Mouse (Mus musculus) adrenal gland, postnatal 36 days (tissue): Measurements from ENCODE around the gene Zbtb43. TPM values are rescaled to one million over a fixed set of nuclear protein-coding genes. Genes with fewer than 3 reads are reported as not detected.

Experiments
- DNase-seq, 2 experiments: peaks; one replicate each; pipeline ENCODE4 v3.0.0; 2021; ENCODE audit warnings: mixed read lengths in 1 of 2
- long read RNA-seq, 2 experiments: library from polyadenylated mRNA; stranded (forward); transcript quantifications; one replicate each; pipeline ENCODE4 v2.0.0; 2021; ENCODE audit warnings: borderline sequencing depth in 2 of 2
- total RNA-seq, 2 experiments: library from RNA; stranded (reverse); gene quantifications; 2 replicates each; pipeline ENCODE4 v1.2.3; 2021

Gene Zbtb43
- 10 to 100 TPM; 20.9 to 24.6 TPM for total RNA-seq
- long read RNA-seq, experiment 1, full-length matches to known transcripts: 13 of 20 reads
- long read RNA-seq, experiment 1, partial matches to known transcripts: 0 of 20 reads
- long read RNA-seq, experiment 1, other reads (novel, unspliced or antisense): 7 of 20 reads
- long read RNA-seq, experiment 2, full-length matches to known transcripts: 2 of 2 reads
- long read RNA-seq, experiment 2, partial matches to known transcripts: 0 of 2 reads
- long read RNA-seq, experiment 2, other reads (novel, unspliced or antisense): 0 of 2 reads

DNA sequence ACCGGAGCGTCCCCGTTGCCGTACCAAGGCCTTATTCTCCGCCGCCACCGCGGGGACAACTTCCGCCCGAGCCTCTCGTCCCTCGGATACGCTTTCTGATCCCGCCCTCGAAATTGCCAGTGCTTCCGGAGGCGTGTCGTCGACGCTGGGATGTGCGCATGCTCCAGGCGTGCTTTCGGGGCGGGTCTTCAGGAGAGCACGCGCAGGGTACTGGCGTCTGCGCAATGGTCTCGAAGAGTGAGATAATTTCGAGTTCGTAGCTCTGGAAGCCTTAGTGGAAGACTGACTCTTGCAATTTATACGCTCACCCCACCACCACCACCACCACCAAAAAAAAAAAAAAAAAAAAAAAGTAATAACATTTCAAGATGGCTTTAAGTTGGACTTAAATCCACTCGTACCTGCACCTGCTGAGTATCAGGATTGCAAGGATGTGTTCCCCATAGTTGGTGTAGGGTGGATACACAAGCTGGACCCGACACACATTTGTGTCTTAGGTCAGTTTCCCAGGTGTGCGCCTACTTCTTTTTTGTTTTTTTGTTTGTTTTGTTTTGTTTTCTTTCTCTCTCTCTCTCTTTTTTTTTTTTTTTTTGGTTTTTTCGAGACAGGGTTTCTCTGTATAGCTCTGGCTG is at the start of gene Zbtb43:
Gene Zbtb43 (minus strand): TSS at position 94 of the 632 bp plus-strand sequence.
- peak; percentile 96 to 97 for DNase-seq

DNA sequence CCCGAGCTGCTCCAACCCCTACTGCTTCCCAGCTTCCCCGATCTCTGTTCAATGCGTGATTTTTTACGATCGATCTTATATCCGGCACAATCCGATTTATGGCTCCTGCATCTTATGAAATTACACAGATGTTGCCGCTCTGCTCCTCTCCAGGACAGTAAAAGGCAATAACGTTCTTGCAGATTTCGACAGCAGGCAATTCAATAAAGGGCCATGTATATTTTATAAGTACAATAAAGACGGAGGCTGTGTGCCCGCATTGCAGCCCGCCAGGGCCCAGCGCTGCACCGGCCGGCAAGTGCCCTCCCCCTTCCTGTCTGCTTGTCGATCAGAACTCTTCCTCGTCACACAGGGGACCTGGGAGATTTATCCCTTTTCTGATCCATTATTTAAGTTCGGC is 47.5 kb upstream of the Zbtb43 start:
- DNase-seq: no peak

DNA sequence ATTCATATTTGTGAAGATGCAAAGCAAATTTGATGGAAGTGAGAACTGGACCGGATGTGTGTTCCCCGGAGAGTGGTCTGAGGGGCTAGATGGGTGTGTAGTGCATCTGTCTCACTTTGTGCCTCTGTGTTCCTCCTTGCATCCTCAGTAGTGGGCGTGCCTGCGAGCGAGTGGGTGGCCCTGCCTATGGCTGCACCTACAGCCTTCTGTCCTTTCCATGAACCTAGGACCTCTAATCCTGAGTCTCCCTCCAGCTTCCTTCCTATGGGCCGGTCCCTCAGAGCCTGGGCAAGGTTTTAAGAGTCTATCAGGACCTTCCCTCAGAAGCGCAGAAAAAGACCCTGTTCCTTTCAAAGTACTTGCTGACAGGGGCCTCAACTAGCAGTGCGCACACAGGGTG is 47.1 kb upstream of the Zbtb43 start:
- no peak for DNase-seq

DNA sequence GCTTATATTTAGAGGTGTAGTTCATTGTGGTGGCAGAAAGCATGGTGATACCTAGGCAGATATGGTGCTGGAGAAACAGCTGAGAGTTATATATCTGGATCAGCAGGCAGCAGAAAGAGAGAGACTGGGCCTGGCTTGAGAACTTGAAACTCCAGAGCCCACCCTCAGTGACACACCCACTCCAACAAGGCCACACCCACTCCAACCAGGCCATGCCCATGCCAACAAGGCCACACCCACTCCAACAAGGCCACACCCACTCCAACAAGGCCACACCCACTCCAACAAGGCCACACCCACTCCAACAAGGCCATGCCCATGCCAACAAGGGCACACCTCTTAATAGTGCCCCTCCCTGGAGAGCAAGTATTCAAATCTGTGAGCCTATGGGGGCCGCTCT is 42.4 kb upstream of the Zbtb43 start:
- no peak for DNase-seq

DNA sequence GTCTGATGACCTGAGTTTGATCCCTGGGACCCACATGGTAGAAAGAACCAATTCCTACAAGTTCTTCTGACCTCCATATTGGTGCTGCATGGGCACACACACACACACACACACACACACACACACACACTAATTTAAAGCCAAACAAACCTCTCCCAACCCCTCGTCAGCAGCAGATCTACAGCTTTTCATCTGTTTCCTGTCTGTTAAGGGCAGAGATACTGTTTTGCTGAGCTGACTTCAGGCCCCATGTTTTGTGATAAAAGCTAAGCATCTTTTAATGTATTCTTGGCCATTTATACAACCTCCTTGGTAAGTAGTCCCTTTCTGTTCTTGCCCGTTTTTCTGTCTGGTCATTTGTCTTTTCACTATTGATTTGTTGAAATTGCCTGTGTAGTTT is 34.2 kb upstream of the Zbtb43 start:
- no peak for DNase-seq

DNA sequence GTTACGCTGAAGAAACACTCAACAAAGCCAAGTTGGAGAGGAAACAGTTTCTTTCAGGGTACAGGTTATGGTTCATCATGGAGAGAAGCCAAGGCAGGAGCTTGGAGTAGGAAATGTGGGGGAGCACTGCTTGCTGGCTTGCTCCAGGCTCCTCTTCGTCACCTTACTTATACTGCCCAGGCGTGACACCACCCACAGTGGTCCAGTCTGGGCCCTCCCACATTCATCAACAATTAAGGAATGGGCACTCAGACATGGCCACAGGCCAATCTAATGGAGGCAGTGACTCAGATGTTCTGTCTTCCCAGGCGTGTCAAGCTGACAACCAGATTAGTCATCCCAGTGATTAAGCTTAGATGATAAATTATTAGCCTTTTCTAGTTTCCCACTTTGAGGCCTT is 29.9 kb upstream of the Zbtb43 start:
- DNase-seq: peak; percentile 53 to 56

DNA sequence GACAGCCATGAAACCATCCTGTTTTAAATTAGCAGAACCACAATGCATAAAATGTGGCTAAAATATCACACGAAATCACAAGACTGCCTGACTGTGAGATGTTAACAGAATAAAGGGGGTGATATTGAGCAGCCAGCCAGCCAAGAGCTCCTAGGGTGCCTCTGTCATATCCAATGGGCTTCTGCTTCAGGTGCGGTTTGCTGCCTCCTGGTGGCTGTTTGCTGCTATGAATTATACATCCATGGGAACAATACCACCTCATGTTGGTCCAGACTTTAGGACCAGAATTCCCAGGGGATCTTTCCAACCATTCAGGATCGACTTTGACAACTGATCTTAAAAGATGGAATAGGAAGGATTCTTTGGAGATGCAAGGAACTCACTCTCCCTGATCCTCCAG is 27.3 kb upstream of the Zbtb43 start:
- no peak for DNase-seq

DNA sequence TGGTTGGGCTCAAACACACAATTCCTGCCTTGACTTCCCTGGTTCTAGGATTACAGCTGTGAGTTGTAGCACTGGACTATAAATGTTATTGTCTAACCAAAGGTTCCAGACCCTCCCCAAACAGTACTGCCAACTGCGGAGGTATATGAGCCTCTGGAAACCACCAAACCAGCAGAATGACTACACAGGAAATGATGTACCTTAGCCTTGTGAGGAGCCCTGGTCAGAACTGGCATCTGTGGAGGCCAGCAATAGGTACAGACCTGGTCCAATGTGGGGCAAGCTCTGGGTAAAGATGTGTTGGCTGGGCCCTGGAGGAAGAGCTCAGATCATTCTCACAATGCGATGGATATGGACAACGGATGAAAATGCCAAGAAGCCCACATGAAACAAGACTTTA is 23.7 kb upstream of the Zbtb43 start:
- no peak for DNase-seq

DNA sequence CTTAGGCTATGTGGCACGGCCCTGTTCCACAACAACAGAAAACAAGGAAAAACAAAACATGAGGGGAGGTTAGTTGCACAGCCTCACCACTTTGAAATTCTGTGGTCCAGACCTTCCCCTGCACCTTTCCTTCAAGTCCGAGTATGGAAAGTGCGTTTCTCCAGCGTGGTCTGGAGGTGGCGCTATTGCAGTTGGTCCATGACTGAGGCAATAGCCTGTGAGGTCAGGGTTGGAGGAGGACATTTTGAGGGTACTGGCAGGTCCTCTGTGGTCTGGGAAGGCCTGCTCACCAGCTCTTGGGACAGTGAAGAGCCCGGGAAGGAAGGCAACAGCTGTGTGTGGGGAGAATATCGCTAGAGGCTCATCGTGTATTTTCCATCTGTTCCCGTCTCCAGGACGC is 21.2 kb upstream of the Zbtb43 start:
- DNase-seq: no peak

DNA sequence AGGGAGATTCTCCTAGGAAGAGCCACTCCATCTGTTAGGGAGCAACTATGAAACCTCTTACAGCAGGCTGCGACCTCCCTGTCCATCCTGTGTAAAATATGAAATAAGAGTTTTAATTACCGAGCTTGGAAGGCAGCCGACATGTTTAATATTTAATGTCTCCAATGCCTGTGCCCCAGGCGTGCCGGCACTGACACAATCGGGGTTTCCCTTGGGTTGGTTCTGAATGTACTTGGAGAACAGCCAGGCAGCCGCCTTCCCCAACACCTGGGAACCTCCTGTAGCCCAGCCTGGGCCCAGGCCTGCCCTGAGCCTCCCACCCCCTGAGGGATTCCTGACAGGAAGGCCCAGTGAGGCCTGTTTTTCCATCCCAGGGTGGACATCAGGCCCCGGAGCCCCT is 19.0 kb upstream of the Zbtb43 start:
- DNase-seq: no peak

DNA sequence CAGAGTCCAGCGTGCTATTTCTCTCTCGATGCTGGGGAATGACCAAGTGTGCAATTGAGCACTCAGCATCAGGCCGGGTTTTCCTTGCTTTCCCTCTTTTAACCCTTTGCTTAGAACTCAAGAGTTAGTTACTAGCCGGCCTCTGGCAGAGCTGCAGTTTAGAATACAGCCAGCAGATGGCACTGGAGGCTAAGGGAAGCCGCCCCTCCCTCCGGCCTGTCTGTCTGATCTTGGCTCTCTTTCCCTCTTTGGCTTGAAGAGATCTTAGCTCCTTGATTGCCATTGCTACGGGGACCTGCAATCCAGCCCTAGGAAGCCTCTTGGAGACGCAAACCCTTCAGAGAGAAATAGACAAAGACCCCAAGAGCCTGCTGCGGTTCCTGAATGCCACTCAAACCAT is 18.5 kb upstream of the Zbtb43 start:
- DNase-seq: peak; percentile 73 to 80

DNA sequence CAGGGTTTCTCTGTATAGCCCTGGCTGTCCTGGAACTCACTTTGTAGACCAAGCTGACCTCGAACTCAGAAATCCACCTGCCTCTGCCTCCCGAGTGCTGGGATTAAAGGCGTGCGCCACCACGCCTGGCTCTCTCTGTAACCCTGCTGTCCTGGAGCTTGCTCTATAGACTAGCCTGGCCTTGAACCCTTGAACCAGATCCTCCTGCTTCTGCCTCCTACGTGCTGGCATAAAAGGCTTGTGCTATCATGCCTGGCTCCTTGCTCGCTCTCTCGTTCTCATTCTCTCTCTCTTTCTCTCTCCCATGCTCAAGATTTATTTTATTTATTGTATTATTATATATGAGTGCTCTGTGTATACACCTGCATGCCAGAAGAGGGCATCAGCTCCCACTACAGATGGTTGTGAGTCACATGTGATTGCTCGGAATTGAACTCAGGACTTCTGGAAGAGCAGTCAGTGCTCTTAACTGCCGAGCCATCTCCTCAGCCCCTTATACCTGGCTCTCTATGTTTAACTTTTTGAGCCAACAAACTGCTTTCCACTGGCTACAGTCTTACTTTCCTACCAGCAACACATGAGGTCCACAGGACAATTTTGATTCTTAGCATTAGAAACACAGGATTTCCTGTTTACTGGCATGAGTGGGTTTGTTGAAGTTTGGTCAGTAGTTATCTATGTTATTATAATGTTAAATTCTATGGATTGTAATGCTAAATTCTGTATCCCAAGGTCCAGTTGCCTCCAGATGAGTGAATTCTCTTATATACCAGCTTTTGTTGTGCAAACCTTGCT is 9.8 kb upstream of the Zbtb43 start:
- DNase-seq: no peak

DNA sequence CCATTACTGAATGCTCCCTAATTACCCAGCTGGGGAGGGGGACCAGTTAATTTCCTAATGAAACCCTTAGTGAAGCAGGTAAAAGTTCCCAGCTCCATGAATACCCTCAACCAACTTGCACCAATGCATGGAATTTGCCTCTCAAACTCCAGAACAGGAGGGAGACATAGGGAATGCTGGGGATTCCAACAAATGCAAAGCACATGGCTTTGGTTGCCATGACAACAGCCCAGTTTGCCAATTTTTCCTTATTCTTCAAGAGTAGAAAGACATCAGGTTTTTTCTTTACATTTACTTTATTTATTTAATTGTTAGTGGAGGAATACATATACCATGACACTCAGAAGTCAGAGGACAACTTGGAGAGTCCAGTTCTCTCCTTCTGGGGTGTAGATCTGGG is 7.6 kb upstream of the Zbtb43 start:
- DNase-seq: no peak

DNA sequence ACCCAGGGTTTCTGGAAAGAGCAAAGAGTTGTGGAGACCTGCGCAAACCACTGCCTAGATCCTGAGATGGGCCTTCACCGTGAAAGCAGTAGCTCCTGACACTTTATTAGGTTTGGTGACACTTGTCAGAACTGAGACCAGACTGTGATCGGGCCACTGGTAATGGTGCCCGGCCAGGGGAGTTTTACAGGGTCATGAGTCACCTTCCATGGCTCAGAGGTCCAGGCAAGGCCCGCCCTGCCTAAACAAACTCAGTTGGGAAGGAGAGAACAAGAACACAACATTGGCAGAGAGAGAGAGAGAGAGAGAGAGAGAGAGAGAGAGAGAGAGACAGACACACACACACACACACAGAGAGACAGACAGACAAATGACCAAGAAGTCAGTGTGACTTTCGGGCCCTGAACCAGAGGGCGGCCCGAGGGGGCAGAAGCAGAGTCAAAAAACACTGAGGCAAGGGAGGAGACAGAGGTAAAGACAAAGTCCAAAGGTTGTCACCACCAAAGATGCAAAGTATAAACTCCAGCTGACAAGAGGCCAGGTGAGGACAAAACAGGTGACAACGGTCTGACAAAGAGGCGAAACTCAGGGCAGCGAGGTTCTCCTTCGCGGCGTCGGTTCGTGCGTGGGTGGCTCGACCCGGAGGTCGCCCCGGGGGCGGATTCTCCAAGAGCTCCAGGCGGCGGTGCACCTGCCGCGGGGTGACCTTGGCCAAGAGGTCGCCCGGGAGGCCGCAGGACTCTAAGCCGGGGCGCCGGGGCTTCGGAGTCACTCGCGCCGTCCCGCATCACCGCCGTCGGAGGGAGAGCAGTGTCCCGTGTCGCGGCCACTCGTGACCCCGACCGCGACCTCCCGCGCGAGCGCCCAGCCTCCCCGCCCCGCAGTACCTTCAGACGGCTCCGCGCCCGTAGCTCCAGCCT is 553 bp downstream of the Zbtb43 start:
- peak; percentile 65 to 66 for DNase-seq

DNA sequence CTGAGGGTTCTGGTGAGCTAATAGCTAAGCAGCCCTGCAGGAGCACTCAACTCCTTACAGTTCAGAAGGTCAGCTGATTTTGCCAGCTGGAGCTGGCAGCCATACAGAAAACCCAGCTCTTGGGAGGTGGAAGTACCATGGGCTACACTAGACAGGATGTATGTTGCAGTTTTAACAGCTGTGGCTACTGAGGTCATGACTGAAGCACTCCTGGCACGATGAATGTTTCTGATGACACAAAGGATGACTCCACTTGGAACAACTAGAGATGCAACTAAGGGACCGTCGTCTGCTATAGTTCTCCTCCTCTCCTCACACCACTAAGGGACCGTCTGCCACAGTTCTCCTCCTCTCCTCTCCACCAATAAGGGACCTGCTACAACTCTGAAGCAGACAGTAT is 2.4 kb downstream of the Zbtb43 start:
- DNase-seq: peak; percentile 29 to 39

DNA sequence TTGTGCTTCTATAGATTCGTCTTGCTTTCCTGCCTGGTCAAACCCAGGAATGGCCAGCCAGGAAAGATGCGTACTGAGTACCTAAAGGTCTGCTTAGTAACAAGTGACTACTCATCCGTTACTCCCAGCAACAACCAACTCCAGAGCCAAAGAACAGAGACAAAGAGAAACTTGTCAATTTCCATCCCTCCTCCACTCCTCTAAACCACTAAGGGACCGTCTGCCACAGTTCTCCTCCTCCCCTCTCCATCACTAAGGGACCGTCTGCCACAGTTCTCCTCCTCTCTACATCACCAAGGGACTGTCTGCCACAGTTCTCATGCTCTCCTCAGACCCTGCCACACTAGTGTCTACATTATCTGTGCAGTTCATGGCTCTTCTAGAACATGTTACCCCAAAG is 3.1 kb downstream of the Zbtb43 start:
- no peak for DNase-seq

DNA sequence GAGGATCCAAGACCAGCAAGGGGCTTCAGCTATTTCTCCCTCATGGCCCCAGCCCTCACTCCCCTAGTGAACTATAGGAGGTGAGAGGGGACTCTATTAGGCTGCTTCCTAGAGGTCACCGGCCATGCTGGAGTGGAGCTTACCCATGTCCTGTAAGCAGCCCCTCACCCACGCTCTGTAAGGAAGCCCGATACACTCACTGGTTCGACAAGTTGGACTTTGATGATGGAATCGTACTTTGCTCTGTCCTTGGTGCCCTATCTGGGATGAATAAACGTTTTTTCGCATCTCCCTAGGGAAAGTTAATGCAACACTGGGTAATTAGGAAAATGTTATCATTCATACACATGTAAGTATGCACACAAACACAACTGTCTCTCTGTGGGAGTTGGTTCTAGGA is 6.3 kb downstream of the Zbtb43 start:
- no peak for DNase-seq

DNA sequence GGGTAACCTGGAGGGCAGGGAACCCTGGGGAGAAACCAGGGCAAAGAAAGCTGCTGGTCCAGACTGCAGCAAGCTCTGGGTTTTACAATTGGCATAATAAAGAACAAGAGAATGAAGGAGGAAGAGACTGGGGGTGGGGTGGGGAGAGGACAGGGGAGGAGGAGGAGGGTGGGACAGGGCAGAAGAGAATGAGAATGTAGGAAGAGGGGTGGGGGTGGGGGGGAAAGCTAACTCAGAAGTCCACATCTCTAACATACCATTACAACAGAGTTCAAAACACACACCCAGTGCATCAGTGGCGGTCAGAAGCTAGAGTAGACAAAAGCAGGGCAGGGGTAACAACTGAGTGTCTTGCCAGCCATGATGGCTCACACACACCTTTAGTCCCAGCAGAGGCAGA is 7.3 kb downstream of the Zbtb43 start:
- no peak for DNase-seq

DNA sequence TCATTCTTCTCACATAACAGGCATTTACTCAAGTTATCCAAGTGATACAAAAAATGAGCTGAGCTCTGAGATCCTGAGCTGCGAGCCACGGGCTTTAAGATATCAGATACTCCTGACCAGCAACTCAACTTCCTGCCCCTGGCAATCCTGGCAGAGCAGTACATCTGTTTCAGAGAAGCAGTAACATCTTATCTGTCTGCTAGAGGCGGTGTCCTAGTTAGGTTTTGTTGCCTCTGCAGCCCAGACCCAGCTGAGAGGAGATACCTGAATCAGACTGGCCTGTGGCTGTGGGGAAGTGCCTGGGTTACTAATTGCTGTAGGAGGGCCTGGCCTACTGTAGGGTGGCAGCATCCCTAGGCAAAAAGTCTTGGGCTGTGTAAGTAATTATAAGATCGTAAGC is 8.7 kb downstream of the Zbtb43 start:
- DNase-seq: no peak

DNA sequence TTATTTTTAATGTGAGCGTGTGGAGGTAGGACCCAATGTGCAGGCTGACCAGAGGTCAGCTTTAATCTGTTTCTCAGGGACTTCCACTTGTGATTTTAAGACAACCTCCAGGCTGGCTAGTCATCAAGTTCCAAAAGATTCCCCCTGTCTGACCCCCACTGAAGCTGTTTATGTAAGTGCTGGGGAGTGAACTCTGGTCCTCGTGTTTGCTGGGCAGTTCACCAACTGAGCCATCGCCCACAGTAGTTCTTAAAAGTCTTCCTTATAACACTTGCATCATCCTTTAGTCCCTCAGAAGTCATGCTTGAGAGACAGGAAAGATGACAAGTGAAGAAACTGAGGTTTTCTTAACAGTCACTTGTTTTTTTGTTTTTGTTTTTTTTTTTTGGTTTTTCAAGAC is 11.7 kb downstream of the Zbtb43 start:
- DNase-seq: no peak

DNA sequence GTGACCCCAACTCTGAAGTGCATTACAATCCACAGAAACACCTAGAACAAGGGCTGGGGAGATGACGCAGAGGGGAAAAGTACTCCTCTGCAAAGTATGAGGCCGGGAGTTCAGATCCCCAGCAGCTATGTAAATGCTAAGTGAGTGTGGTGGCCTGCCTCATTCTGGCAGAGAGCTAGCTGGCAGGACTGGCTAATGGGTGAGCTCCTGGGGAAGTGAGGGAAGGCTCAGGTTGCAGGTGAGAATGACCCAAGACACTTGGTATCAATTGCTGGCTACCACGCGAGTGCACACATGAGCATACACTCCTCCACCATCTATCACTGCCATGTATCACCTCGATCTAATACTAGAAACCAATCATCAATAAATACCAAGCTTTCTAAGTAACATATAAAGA is 12.1 kb downstream of the Zbtb43 start:
- DNase-seq: no peak

DNA sequence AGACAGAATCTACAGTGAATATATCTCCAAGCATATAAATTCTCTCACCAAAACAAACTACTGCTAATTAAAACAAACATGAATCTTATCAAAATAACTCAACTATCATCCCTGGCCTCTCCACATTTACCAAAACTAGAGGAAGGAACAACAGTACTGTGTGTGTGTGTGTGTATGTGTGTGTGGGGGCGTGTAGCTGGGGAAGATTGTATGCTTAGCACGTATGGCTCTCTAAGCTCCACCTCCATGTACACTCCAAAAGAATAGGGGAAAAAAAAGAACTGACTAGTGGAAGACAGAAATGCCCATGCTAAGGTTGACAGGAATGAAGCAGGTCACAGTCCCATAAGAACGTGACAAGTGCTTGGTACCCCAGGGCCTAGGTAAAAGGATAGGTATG is 13.0 kb downstream of the Zbtb43 start:
- no peak for DNase-seq
